Mouse (Mus musculus) hindbrain, embryonic 15.5 days (tissue): Measurements from ENCODE around the gene Arntl. TPM values are rescaled to one million over a fixed set of nuclear protein-coding genes. Genes with fewer than 3 reads are reported as not detected.
A peak's percentile ranks its signal among the peaks of the same experiment; 100 is the strongest.

Experiments
- ATAC-seq: fragments of 200-750 bp; cut with Nextera tagmentation; 2 replicates; pipeline ENCODE4 v1.8.0; 2017; ENCODE audit warnings: low read depth, moderate number of reproducible peaks, moderate TSS enrichment; ENCODE audit not compliant: low FRiP score
- H3K27ac ChIP-seq: fragments of 300-500 bp; sonication (generic); replicated peaks from 2 replicates; pipeline ENCODE4 v1.5.1; 2015; ENCODE audit warnings: mild to moderate bottlenecking, inconsistent platforms
- H3K27me3 ChIP-seq: fragments of 300-500 bp; sonication (generic); 2 replicates; pipeline ENCODE4 v1.6.1; 2015; ENCODE audit warnings: control low read depth, inconsistent platforms
- H3K36me3 ChIP-seq: fragments of 300-500 bp; sonication (generic); 2 replicates; pipeline ENCODE4 v1.6.1; 2015; ENCODE audit warnings: control low read depth, inconsistent platforms
- H3K4me1 ChIP-seq: fragments of 300-500 bp; sonication (generic); replicated peaks from 2 replicates; pipeline ENCODE4 v1.6.1; 2015; ENCODE audit warnings: control low read depth, inconsistent platforms
- H3K4me2 ChIP-seq: fragments of 300-500 bp; sonication (generic); 2 replicates; pipeline ENCODE4 v1.6.1; 2015; ENCODE audit warnings: moderate library complexity, mild to moderate bottlenecking, inconsistent platforms
- H3K4me3 ChIP-seq: fragments of 300-500 bp; sonication (generic); 2 replicates; pipeline ENCODE4 v1.5.1; 2015; ENCODE audit warnings: mild to moderate bottlenecking, inconsistent platforms
- H3K9ac ChIP-seq: fragments of 300-500 bp; sonication (generic); 2 replicates; pipeline ENCODE4 v1.6.1; 2015; ENCODE audit warnings: inconsistent platforms
- H3K9me3 ChIP-seq: fragments of 300-500 bp; sonication (generic); 2 replicates; pipeline ENCODE4 v1.6.1; 2016; ENCODE audit warnings: control low read depth, inconsistent platforms
- WGBS: fragments of 180-500 bp; shearing (Covaris S2); methylation state at CpG from one replicate; pipeline ENCODE4 v1.1.7; 2015; 5-methylcytosine and 5-hydroxymethylcytosine counted together
- polyA plus RNA-seq: library from polyadenylated mRNA; unstranded; fragments of >200 nt; fragmentation: Nextera tagmentation; extraction: Ambion mirVana; gene quantifications from 2 replicates; pipeline ENCODE4 v1.2.1, GENCODE M21; 2015

Arntl gene
- polyA plus RNA-seq, 1 experiment from 2014 or later, result 21.2 TPM

DNA sequence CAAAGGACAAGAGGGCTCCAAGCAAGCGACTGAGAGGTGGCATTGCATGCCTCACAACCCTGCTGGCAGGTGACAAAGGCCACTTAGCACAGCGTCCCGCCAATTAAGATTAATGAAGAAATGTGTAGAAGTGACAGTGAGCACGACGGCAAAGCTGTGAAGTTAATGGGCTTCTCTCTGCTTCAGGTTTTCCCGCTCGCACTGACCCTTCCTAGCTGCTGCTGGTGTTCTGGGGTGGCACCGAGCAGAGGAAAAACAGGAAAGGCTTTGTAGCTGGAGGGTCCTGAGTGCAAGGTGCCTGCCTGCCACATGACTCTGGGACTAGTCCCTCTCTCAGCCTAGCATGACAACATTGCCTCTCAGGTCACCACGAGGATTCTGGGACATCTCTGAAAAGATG, 18.7 kb upstream of the Arntl start:
- 50% methylated on average over 9 of the region's 9 CpGs for WGBS
- Histone ChIP-seq H3K4me1 (no peaks in the 10 kb centered on the region), H3K36me3 (no peaks in the 10 kb centered on the region), H3K4me2 (no peak overlapping the region), H3K4me3 (no peak overlapping the region), H3K9ac (no peak overlapping the region), H3K27ac (no peak overlapping the region), H3K27me3 (no peaks in the 10 kb centered on the region), H3K9me3 (no peaks in the 10 kb centered on the region)
- no peak for ATAC-seq

- WGBS, result 78% methylated on average over 1 of the region's 1 CpGs
- H3K9ac ChIP-seq, result no peak overlapping the region
- no peak for ATAC-seq
These were observed 15.5 kb upstream of the Arntl start for GRCm38 (mm10) chr7:113191787-113192186.

GRCm38 (mm10) chr7:113192714-113193365, 14.4 kb upstream of the Arntl start:
- Histone ChIP-seq H3K9me3 (no peaks in the 10 kb centered on the region), H3K9ac (no peak overlapping the region), H3K27me3 (no peaks in the 10 kb centered on the region), H3K4me2 (no peak overlapping the region), H3K36me3 (no peaks in the 10 kb centered on the region), H3K27ac (no peak overlapping the region), H3K4me3 (no peak overlapping the region), H3K4me1 (no peaks in the 10 kb centered on the region)
- 73% methylated on average over 8 of the region's 8 CpGs for WGBS
- no peak for ATAC-seq

More at GRCm38 (mm10) chr7:113191787-113192186, 15.5 kb upstream of the Arntl start:
- H3K9me3 ChIP-seq, result no peaks in the 10 kb centered on the region
- H3K4me3 ChIP-seq, result no peak overlapping the region
- no peaks in the 10 kb centered on the region for H3K36me3 ChIP-seq
- no peaks in the 10 kb centered on the region for H3K4me1 ChIP-seq
- H3K27ac ChIP-seq, result no peak overlapping the region
- H3K4me2 ChIP-seq, result no peak overlapping the region
- H3K27me3 ChIP-seq, result no peaks in the 10 kb centered on the region

DNA sequence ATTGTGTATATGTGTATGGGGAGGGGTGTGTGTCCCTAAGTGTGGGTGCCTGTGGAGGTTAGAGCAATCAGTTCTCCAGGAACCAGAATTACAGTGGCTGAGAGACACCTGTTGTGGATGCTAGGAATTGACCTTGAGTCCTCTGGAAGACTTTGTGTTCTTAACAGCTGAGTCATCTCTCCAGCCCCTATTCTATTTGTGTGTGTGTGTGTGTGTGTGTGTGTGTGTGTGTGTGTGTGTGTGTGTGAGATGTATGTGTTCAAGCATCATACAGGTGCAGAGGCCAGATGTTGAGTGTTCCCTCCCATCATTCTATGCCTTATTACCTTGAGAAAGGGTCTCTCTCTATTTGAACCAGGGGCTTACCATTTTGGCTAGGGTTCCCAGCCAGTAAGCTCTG, 13.4 kb upstream of the Arntl start:
- Histone ChIP-seq H3K9ac (no peak overlapping the region), H3K27ac (no peak overlapping the region), H3K9me3 (no peaks in the 10 kb centered on the region), H3K4me1 (no peaks in the 10 kb centered on the region), H3K36me3 (no peaks in the 10 kb centered on the region), H3K4me2 (no peak overlapping the region), H3K27me3 (no peaks in the 10 kb centered on the region), H3K4me3 (no peak overlapping the region)
- no peak for ATAC-seq

DNA sequence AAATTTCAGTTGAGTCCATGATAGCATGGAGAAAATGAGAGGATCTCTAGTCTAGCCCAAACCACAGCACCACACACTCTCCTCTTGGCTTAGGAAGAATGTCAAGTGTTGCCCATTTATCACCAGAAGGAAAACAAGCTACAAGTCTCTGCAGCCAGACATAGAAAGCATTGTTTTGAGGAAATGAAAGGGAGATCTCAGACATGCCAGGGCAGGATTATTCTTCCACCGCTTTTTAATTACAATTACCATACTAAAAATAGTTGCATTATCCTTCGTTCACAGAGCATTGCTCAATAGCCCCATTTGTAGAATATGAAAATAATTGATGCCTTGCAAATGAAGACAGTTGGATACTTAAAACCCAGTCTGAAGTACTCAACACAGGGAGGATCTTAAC, 12.0 kb upstream of the Arntl start:
- no peaks in the 10 kb centered on the region for H3K4me1 ChIP-seq
- H3K4me3 ChIP-seq, result no peak overlapping the region
- no peak for ATAC-seq
- H3K4me2 ChIP-seq, result no peak overlapping the region
- no peaks in the 10 kb centered on the region for H3K9me3 ChIP-seq
- no peaks in the 10 kb centered on the region for H3K36me3 ChIP-seq
- WGBS, result 52% methylated on average over 2 of the region's 2 CpGs
- no peaks in the 10 kb centered on the region for H3K27me3 ChIP-seq
- no peak overlapping the region for H3K9ac ChIP-seq
- no peak overlapping the region for H3K27ac ChIP-seq

DNA sequence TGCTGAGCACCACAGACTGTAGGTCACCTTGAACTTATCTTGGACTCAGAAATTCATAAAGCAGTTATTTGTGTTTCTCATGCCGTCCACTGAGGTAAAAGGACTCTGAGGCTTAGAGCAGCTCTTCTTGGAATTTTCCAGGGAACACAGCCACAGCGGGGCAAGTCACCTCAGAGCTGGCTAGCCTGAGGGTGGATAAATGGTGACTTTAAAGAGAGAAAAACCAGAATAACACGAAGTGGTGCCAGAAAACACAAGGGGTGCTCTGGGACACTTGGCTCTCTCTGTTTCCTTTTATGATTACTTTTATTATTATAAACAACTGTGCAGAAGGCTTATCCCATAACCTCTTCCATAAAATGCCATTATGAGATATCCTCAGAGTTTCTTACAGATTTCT, 11.1 kb upstream of the Arntl start:
- no peaks in the 10 kb centered on the region for H3K4me1 ChIP-seq
- WGBS, result 89% methylated on average over 3 of the region's 3 CpGs
- ATAC-seq, result no peak

DNA sequence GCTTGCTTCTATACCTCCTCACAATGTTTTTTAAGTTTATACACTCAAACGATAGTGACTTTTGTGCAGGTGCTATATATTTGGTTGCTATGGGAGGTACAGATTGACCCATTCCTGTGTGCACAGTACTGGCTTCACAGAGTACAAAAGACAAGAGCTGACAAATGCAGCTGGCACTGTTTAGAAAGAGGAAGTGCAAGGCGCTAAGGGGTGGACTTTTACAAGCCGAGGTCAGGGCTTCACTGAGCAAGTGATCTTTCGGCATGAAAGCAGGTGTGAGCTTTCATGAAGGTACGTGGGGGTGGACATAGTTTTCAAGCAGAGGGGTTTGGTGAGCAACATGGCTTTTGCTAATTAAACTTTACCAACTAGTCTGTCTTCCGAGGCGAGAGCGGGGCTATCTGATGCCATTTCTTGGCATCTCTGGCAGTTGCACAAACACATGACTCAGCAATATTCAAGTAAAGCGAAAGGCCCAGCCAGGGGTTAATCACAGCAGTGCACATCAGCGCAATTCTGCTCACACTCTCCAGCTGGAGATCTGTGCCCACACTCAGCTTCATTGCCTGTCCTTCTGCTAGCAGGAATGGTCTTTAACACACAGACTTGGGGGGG, 10.0 kb upstream of the Arntl start:
- Histone ChIP-seq H3K36me3 (no peaks in the 10 kb centered on the region), H3K4me1 (0 out of 2 replicates have a peak, but pooled peaks cover 5% of the 10 kb centered on the region), H3K27ac (no peak overlapping the region), H3K9ac (no peak overlapping the region), H3K27me3 (no peaks in the 10 kb centered on the region), H3K9me3 (no peaks in the 10 kb centered on the region), H3K4me2 (no peak overlapping the region), H3K4me3 (no peak overlapping the region)
- WGBS, result 56% methylated on average over 10 of the region's 10 CpGs
- ATAC-seq, result no peak

More for the DNA sequence above, 11.1 kb upstream of the Arntl start:
- Histone ChIP-seq H3K4me3 (no peak overlapping the region), H3K27ac (no peak overlapping the region), H3K36me3 (no peaks in the 10 kb centered on the region), H3K27me3 (no peaks in the 10 kb centered on the region), H3K9me3 (no peaks in the 10 kb centered on the region), H3K9ac (no peak overlapping the region), H3K4me2 (no peak overlapping the region)

DNA sequence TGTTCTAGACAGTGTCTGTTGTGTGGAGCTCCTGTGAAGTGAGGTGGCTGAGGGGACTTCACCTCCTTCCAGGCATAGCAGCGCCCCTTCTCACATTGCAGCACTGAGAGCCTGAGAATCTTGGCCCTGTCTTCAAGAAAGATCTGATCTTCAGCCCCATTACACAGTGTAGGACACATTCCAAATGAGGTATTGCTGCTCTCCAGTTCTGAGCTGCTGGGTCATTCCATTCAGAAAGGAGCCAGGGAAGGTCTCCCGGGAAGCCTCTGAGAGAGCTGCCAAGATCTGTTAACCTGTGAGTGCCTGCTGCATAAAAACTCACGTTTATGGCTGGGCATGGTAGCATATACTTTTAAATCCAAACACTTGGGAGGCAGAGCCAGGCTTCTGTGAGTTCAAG, 5.7 kb upstream of the Arntl start:
- 26% methylated on average over 3 of the region's 3 CpGs for WGBS
- Histone ChIP-seq H3K4me1 (peaks cover 12% of the 10 kb centered on the region), H3K27me3 (0 out of 2 replicates have a peak, but pooled peaks cover 13% of the 10 kb centered on the region), H3K9me3 (no peaks in the 10 kb centered on the region), H3K27ac (no peak overlapping the region), H3K36me3 (no peaks in the 10 kb centered on the region), H3K4me3 (no peak overlapping the region), H3K4me2 (no peak overlapping the region), H3K9ac (no peak overlapping the region)
- ATAC-seq, result no peak; the same call in 1 of the 2 replicates

DNA sequence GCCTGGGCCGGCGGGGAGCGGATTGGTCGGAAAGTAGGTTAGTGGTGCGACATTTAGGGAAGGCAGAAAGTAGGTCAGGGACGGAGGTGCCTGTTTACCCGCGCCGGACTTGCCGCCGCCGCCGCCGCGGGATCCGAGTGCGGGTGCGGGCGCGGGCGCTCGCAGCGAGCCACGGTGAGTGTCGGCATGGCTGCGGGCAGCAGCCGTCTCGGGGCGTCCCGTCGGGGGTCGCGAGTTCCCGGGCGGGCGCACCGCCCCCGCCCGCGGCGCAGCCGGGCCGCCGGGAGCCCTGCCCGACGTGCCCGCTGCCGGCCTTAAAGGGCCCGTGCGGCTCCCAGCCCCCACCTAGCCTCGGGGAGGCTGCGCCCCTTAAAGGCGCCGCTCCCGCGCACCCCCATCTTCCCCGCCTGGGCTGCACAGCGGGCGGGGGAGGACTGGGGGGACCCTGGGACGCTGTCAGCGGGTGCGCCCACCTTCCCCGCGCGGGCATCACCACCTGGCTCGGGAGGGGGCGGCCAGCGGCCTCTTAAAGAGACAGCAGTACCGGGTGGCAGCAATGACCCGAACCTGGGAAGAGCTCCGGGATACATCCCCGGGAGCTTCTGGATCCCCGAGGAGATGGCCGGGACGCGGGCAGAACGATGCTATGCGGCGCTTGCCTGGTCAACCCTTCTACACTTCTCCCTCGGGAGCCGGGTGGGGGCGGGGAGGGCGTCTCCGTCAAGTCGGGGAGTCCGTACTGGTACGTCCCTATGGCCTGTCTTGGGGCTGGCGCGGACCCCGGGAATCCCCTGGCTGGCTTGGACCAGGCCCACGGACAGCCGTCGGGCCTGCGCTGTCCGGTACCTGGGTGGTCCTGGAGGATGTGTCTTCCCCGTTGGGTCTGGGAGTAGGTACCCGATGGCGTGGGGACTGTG, 464 bp downstream of the Arntl start:
- peak; percentile 72 for ATAC-seq
- peak overlapping the region; percentile 69 for H3K9ac ChIP-seq
- 1% methylated on average over 91 of the region's 98 CpGs for WGBS
- H3K4me3 ChIP-seq, result peak overlapping the region; percentile 90
- no peaks in the 10 kb centered on the region for H3K36me3 ChIP-seq
- H3K27ac ChIP-seq, result peak overlapping the region; percentile 92
- H3K27me3 ChIP-seq, result peaks cover 30% of the 10 kb centered on the region; the same call in 1 of the 2 replicates
- H3K4me1 ChIP-seq, result peaks cover 38% of the 10 kb centered on the region
- H3K9me3 ChIP-seq, result no peaks in the 10 kb centered on the region
- peak overlapping the region; percentile 70 for H3K4me2 ChIP-seq

DNA sequence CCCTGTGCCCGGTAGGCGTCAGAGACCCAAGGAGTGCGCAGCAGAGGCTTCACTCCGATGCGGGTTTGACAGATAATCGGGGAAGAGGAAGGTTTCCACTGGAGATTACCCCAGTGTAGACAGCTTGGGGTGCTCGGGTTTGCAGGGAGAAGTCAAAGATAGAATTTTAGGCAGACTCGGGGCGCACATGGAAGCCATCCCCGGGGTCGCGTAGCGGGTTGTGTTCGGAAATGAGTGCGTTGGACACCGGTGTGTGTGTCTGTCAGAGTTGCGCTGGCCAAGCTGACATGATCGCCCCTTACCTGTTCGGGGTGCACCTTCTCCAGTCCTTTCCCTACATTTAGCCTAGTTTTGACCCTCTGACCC, 1.1 kb downstream of the Arntl start:
- Histone ChIP-seq H3K27me3 (peaks cover 30% of the 10 kb centered on the region; the same call in 1 of the 2 replicates), H3K36me3 (no peaks in the 10 kb centered on the region), H3K27ac (0 out of 2 replicates have a peak overlapping the region, but pooled peaks have one; percentile 92), H3K9me3 (no peaks in the 10 kb centered on the region), H3K9ac (peak overlapping the region; percentile 69), H3K4me2 (peak overlapping the region; percentile 70), H3K4me3 (peak overlapping the region; percentile 90), H3K4me1 (peaks cover 38% of the 10 kb centered on the region)
- ATAC-seq, result no peak
- 3% methylated on average over 19 of the region's 19 CpGs for WGBS

DNA sequence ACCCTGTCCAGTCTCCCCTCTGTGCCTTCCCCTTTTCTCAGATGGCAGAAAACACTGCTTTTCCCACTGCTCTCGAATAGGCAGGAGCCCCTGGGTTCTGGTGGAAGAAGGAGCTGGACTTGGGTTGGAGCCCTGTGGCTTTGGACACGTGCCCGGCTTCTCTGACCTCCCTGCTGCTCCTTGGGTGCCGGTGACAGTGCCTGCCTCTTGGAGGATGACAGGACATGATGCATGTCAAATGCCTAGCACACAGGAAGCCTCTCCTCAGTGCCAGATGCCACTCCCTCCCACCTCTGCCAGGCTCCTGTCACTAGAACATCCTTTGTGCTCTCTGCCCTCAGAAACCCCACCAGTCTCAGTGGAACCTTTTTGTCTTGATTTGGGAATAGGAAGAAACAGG, 3.2 kb downstream of the Arntl start:
- no peaks in the 10 kb centered on the region for H3K36me3 ChIP-seq
- no peak for ATAC-seq
- H3K27ac ChIP-seq, result no peak overlapping the region
- 22% methylated on average over 4 of the region's 4 CpGs for WGBS
- H3K4me3 ChIP-seq, result no peak overlapping the region
- H3K4me1 ChIP-seq, result peaks cover 53% of the 10 kb centered on the region
- peaks cover 23% of the 10 kb centered on the region; the same call in 1 of the 2 replicates for H3K27me3 ChIP-seq
- H3K4me2 ChIP-seq, result peak overlapping the region; percentile 70
- H3K9ac ChIP-seq, result no peak overlapping the region
- no peaks in the 10 kb centered on the region for H3K9me3 ChIP-seq
